Mouse (Mus musculus): ENCODE measurements around the gene Hspb1.

DNA sequence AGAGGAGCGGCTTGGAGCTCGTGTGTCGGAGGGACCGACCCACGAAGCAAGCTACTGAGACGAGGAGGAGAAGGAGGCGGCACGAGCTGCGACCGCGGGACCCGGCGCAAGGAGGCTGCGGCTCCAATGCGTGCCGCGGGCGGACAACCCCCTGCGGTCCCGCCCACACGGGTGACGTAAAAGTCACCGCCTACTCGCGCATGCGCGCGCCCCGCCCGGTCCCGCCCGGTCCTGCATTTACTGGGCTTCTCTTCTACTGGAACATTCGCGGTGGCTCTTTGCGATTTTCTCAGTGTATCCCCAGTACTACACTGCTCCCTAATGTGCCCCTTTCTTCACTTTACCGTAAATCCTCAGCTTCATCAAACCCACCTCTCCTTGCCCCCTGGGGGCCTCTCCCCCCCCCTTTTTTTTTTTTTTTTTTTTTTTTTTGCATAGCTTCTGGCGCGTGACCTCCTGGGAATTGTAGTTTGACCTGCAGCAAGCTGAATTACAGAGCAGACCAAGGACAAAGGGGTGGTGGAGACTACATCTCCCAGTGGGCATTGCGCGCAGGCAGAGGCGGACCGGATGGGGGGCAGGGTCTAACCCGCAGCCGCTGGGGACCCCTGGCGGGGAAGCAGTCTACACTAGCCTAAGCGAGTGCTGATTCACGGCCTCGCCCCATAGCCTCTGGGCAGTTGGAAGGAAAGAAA lies 46.9 kb downstream of the Hspb1 start, which contains the start of gene Ywhag:
- no peak for TF ChIP-seq CTCF (conservative IDR thresholded peaks at IDR 0.05; ENCODE audit: low read length)
- no peak for TF ChIP-seq NANOG (IDR thresholded peaks at IDR 0.05; ENCODE audit: borderline replicate concordance, low read length)
